Mouse (Mus musculus) bone marrow, adult 2 months (tissue): ENCODE measurements around the gene Il16. TPM values are rescaled to one million over a fixed set of nuclear protein-coding genes. Genes with fewer than 3 reads are reported as not detected.

Experiments
- H3K27ac ChIP-seq: fragments of 200-500 bp; 2 replicates; pipeline ENCODE4 v1.5.1; 2012; ENCODE audit warnings: low read depth, mild to moderate bottlenecking, control low read depth, inconsistent platforms, low read length; ENCODE audit not compliant: control insufficient read depth, poor library complexity, insufficient read depth
- H3K4me1 ChIP-seq: fragments of 200-500 bp; 2 replicates; pipeline ENCODE4 v1.6.1; 2011; ENCODE audit warnings: low read length; ENCODE audit not compliant: control insufficient read depth, insufficient read depth
- H3K4me3 ChIP-seq: fragments of 200-500 bp; replicated peaks from 2 replicates; pipeline ENCODE3; 2011; ENCODE audit warnings: mild to moderate bottlenecking, low read depth, low read length, control low read depth; ENCODE audit not compliant: control insufficient read depth
- CTCF ChIP-seq: fragments of 200-500 bp; IDR thresholded peaks from 2 replicates; pipeline ENCODE4 v1.5.1; 2011; ENCODE audit warnings: low read length, control low read depth; ENCODE audit not compliant: control insufficient read depth, insufficient read depth
- POLR2A ChIP-seq: fragments of 200-500 bp; IDR thresholded peaks from 2 replicates; pipeline ENCODE4 v1.6.1; 2011; ENCODE audit warnings: low read depth, mild to moderate bottlenecking, control low read depth, low read length, borderline replicate concordance; ENCODE audit not compliant: control insufficient read depth
- WGBS: fragments of 180-500 bp; shearing (Covaris S2); methylation state at CpG from one replicate; pipeline ENCODE4 v1.1.7; 2018; 5-methylcytosine and 5-hydroxymethylcytosine counted together
- polyA plus RNA-seq: library from polyadenylated mRNA; stranded (reverse); fragments of >200 nt; gene quantifications from 2 replicates; pipeline ENCODE4 v1.2.4, GENCODE M21; 2011; ENCODE audit warnings: low replicate concordance; ENCODE audit not compliant: missing spikeins, insufficient read depth, insufficient read length

The Il16 gene
- polyA plus RNA-seq, 1 experiment, result 43.4 TPM

DNA sequence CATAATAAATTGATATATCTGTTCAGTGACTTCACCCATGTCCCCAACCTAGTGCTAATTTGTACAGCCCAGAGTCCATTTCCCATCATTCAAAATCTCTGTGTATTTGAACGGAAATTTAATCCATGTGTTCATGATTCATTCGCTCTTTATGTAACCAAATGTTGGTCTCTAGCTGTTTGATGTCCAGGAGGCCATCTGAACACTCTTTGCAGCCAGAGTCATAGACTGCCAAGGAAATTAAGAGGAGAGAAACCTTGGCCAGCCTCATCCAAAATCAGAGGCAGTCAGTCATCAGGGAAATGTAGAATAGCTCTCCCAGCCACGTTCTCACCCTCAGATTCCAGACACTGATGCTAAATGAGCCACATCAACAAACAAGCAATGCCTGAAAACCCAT lies 18.1 kb upstream of the Il16 start:
- no peak for TF ChIP-seq CTCF
- no peak for TF ChIP-seq POLR2A
- WGBS, result 75% methylated on average over 3 of the region's 3 CpGs
- H3K4me1 ChIP-seq, result no peaks in the 10 kb centered on the region; the same call in 1 of the 2 replicates

DNA sequence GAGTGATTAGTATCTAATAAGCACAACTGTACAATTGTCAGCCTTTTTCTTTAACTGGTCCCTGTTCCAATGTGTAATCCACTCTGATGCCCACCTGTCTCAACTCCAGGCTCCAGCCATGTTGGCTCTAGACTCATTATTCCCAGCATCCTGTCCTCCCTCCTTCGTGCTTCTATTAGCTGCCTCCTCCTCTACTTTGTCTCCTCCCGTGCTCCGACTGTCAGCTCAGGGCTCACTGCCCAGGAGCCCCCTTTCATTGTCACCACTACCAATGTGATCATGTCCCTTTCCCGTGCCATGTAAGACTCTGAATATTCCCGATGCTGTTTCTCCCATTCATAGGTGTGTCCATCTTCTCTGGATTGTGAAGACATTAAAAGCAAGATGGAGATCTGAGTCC lies 16.8 kb upstream of the Il16 start:
- Histone ChIP-seq H3K27ac (no peak overlapping the region), H3K4me1 (no peaks in the 10 kb centered on the region; the same call in 1 of the 2 replicates), H3K4me3 (no peak overlapping the region)
- 79% methylated on average over 5 of the region's 5 CpGs for WGBS
- TF ChIP-seq CTCF (no peak), POLR2A (no peak)

More for the DNA sequence above, 18.1 kb upstream of the Il16 start:
- no peak overlapping the region for H3K27ac ChIP-seq
- H3K4me3 ChIP-seq, result no peak overlapping the region

DNA sequence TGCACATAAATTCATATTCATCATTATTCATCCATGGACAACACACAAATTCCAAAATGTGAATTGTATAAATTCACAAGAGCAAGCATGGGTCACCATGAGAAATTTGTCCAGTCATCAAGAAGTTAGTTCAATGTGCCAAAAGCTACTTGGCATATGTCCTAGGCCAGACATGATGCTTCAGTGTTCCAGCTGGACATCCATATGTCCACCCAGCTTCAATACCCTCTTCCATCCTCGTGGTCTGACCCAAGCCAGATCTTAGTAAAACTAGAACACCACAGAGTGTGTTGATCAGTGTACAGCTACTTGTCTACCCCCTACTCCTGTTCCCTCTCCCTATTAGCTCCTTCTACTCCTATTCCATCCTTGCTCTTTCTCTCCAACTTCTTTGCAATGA lies 5.5 kb upstream of the Il16 start:
- H3K4me3 ChIP-seq, result no peak overlapping the region
- WGBS, result 65% methylated on average over 1 of the region's 1 CpGs
- H3K27ac ChIP-seq, result no peak overlapping the region
- TF ChIP-seq CTCF (no peak), POLR2A (no peak)
- H3K4me1 ChIP-seq, result no peaks in the 10 kb centered on the region

DNA sequence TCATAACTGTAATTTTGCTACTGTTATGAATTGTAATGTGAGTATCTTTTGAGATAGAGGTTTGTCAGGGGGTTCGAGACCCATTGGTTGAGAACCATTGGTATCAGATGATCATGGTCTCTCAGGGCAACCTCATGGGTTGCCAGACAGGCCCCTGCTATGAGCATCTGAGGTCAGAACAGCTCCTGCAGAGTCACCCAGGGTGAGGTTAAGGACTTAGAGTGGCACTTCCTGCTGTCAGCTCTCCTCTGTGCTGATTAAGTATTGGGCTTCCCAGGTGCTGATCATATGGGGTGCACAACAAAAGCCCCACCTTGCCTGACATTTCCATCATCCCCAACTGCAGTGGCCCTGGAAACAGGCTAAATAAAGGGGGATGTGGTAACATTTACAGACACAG lies 2.9 kb upstream of the Il16 start:
- H3K27ac ChIP-seq, result no peak overlapping the region; the same call in 1 of the 2 replicates
- no peak for TF ChIP-seq POLR2A
- no peak for TF ChIP-seq CTCF
- 59% methylated on average over 1 of the region's 1 CpGs for WGBS
- no peaks in the 10 kb centered on the region for H3K4me1 ChIP-seq
- no peak overlapping the region for H3K4me3 ChIP-seq

DNA sequence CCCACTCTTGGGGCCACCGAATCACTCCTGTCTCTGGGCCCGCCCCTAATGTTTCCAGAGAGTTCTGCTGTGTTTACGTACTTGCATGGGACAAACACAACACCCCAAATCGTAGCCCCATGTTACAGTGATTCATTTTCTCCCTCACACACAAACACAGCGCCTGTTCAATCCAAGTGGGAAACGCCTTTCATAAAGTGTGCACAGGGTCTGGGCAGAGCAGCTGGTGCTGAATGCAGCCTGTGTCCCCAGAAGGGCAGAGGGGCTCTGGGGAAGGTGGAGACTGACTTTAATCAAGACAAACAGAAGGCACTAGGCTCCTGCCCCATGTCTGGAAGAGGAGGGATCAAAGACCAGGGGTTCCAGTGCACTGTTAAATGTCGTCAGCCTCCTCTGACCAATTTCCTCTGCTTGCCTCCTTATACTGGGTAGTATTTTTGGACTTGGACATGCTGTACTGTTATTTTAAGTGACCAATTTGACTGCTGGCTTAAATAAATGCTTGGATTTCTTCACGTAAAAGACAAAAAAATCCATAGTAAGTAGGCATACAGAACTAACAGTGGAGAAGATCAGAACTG lies 671 bp upstream of the Il16 start:
- Histone ChIP-seq H3K4me3 (no peak overlapping the region), H3K4me1 (no peaks in the 10 kb centered on the region), H3K27ac (no peak overlapping the region)
- WGBS, result 76% methylated on average over 8 of the region's 8 CpGs
- TF ChIP-seq CTCF (no peak), POLR2A (no peak)

DNA sequence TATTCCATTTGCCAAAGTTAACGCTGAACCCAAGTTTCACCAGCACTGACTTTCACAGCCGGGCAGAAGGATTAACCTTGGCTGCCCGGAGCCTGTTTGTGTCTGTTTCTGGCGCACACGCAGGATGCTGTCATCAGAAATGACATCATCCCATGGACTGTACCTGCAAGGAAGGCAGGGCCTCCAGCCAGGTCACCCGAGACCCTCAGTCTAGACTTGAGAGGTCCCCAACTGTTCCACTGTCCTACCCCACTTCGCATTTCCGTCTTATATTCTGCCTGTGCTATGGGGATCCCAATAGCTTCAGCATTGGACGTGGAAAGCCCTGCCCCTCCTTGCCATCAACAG lies 487 bp downstream of the Il16 start:
- TF ChIP-seq POLR2A (no peak), CTCF (no peak)
- no peaks in the 10 kb centered on the region for H3K4me1 ChIP-seq
- H3K4me3 ChIP-seq, result no peak overlapping the region
- 86% methylated on average over 9 of the region's 9 CpGs for WGBS
- H3K27ac ChIP-seq, result no peak overlapping the region

DNA sequence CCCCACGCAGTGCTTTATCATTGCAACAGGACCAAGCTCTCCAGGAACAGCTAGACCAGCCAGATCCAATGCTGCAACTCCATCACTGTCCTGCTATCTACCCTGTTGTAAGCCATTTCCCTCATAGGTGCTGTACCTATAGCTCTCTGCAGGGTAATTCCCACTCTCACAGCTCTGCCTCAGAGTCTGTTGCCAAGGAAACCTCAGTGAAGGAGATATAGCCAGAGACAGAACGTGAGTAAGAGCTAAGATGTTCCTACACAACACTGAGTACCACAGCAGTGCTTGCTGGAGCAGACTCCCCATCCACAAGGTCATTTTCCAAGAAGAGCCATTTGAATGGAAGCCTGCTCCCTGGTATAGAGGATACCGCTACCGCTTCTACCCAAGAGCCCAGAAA lies 1.3 kb downstream of the Il16 start:
- Histone ChIP-seq H3K27ac (no peak overlapping the region), H3K4me3 (no peak overlapping the region), H3K4me1 (no peaks in the 10 kb centered on the region)
- TF ChIP-seq CTCF (no peak), POLR2A (no peak)
- WGBS, result 83% methylated on average over 4 of the region's 4 CpGs

DNA sequence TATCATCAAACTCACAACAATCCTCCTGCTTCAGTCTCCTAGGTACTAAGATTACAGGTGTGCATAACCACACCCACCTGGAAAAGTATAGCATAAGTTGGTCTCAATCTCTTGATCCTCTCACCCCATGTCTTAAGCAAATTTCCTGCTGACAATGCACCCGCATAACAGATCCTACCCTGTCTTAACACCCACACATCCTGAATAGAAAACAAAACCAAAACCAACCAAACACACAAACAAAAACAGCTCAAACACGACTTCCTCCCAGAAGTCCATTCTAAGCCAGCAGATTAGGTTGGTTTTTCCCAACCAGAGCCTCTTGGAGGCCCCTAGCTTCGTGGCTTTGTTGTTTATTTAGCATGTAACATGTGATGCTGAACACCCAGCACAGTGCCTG lies 2.8 kb downstream of the Il16 start:
- Histone ChIP-seq H3K27ac (no peak overlapping the region), H3K4me3 (no peak overlapping the region), H3K4me1 (no peaks in the 10 kb centered on the region)
- 39% methylated on average over 3 of the region's 3 CpGs for WGBS
- no peak for TF ChIP-seq POLR2A
- no peak for TF ChIP-seq CTCF

DNA sequence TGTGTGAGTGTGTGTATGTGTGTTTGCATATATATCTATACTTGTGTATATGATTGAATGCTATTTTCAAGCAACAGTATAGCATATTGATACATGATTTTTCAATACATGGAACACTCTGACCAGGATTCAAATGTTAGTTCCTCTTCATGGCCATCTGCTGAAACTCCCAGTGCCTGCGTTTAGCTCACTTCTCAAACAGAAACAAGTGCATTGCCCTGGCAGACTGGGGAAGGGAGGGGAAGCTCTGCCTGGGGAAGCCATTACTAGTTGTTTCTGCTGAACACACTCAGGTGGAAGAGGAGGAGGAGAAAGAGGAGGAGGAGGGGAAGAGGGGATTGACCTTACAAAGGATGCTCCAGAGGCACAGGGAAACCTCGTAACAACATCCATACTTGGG lies 3.5 kb downstream of the Il16 start:
- no peaks in the 10 kb centered on the region for H3K4me1 ChIP-seq
- WGBS, result 50% methylated on average over 2 of the region's 2 CpGs
- TF ChIP-seq CTCF, result no peak
- TF ChIP-seq POLR2A, result no peak

More for the DNA sequence above, 3.5 kb downstream of the Il16 start:
- Histone ChIP-seq H3K4me3 (no peak overlapping the region), H3K27ac (no peak overlapping the region)
